ENCODE assay signal across 24 mouse cellular contexts in the genomic region with DNA sequence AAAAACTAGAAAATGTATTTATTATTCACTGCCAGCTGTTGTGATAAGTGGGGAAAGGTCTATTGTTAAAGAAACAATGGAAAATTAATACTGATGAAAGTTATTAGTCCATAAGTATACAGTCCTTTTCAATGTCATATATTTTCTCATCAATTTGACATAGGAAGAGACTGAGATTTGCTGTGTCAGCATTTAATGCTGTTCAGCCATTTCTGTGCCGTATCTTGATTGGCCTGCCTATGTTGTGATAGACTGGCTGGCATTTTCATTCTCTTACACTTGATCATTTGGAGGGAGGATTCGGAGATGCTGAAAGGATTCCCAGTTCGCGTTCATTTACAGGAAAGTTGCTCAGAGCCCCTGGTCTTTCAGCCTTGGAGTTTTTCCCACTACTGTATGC.
DNase-seq lines count a peak whose midpoint lies in the region; ATAC-seq and TF ChIP-seq lines count a peak whose summit lies in the region.
"Had no signal": no experiment of that assay in that cellular context is flagged by ENCODE, and none has a peak within 500 bp of the region (broad histone marks: within the 10 kb centered on the region; RNA-seq: fewer than 3 reads in every experiment).

No protein-coding gene starts in this region.

- TF ChIP-seq EP300 in CH12.LX (IDR thresholded peaks at IDR 0.05; ENCODE audit: low read length) (no peak), MEL (IDR thresholded peaks at IDR 0.05; ENCODE audit: low read depth in 1 of 2, low read length in 2 of 2) (no peak)

- no peak overlapping the region for H3K9ac ChIP-seq in forebrain, embryonic 14.5 days (ENCODE audit: low read length)
- no peak overlapping the region for H3K9ac ChIP-seq in forebrain, embryonic 16.5 days (replicated peaks; ENCODE audit: low read depth, low read length)
- H3K9ac ChIP-seq in CH12.LX (ENCODE audit: insufficient read depth, low read depth) (no peak overlapping the region), ES-E14 (ENCODE audit: insufficient read depth, low read depth, low read length, poor library complexity, severe bottlenecking) (no peak overlapping the region), MEL (ENCODE audit: control insufficient read depth, low read depth, low read length, poor library complexity, severe bottlenecking) (no peak overlapping the region)
- H3K9ac ChIP-seq in midbrain, embryonic 16.5 days (ENCODE audit: low read depth, low read length), result no peak overlapping the region

- in situ Hi-C loops in CH12.LX (cut with MboI; ENCODE audit: low pct_ligation_motif_present, low pct_unique_long_range_greater_than_20kb, low sequenced_read_pairs) (no loop called here), ES-E14 (cut with MboI; ENCODE audit: low sequenced_read_pairs in 2 of 2, unreplicated experiment in 2 of 2) (no loop called here)

- H3K4me1 ChIP-seq in forebrain, embryonic 14.5 days (ENCODE audit: control insufficient read depth, insufficient read depth, low read length), result no peaks in the 10 kb centered on the region
- no peaks in the 10 kb centered on the region for H3K4me1 ChIP-seq in forebrain, embryonic 16.5 days (replicated peaks; ENCODE audit: control insufficient read depth, insufficient read depth, low read length)
- no peaks in the 10 kb centered on the region for H3K4me1 ChIP-seq in CH12.LX (ENCODE audit: control insufficient read depth in 1 of 2, insufficient read depth in 2 of 2)
- no peaks in the 10 kb centered on the region for H3K4me1 ChIP-seq in ES-E14 (ENCODE audit: control insufficient read depth in 2 of 2, insufficient read depth in 2 of 2, low read length in 2 of 2, poor library complexity in 1 of 2)
- no peaks in the 10 kb centered on the region for H3K4me1 ChIP-seq in MEL (ENCODE audit: control insufficient read depth in 1 of 2, insufficient read depth in 2 of 2, low read length in 2 of 2)
- H3K4me1 ChIP-seq in limb, embryonic 10.5 days, result no peaks in the 10 kb centered on the region
- no peaks in the 10 kb centered on the region for H3K4me1 ChIP-seq in midbrain, embryonic 16.5 days (ENCODE audit: control insufficient read depth, insufficient read depth, low read length)

- no peak overlapping the region for H3K4me2 ChIP-seq in forebrain, embryonic 14.5 days (ENCODE audit: low read length)
- no peak overlapping the region for H3K4me2 ChIP-seq in forebrain, embryonic 16.5 days (ENCODE audit: low read length)
- H3K4me2 ChIP-seq in CH12.LX (ENCODE audit: insufficient read depth, low read depth, poor library complexity, severe bottlenecking), result no peak overlapping the region
- H3K4me2 ChIP-seq in midbrain, embryonic 16.5 days (ENCODE audit: low read length), result no peak overlapping the region

- no peak for ATAC-seq in forebrain, embryonic 14.5 days
- ATAC-seq in forebrain, embryonic 16.5 days, result no peak
- no peak for ATAC-seq in megakaryocyte-erythroid progenitor cell, adult 5-6 weeks (replicated peaks; ENCODE audit: low FRiP score, low TSS enrichment, poor library complexity, severe bottlenecking)
- no peak for ATAC-seq in midbrain, embryonic 16.5 days
- ATAC-seq: activated CD4-positive, CD25-positive, alpha-beta regulatory T cell, adult 4 months; CD4-positive, CD25-positive, alpha-beta regulatory T cell, adult 4 months; Patski had no signal

- TF ChIP-seq CTCF in CH12.LX (conservative IDR thresholded peaks at IDR 0.05 in 1 of 2, IDR thresholded peaks at IDR 0.05 in 1 of 2; ENCODE audit: low read depth in 2 of 2, low read length in 2 of 2) (no peak), MEL (IDR thresholded peaks at IDR 0.05 in 2 of 3, conservative IDR thresholded peaks at IDR 0.05 in 1 of 3; ENCODE audit: control insufficient read depth in 1 of 3, insufficient read depth in 1 of 3, low read depth in 2 of 3, low read length in 3 of 3, poor library complexity in 1 of 3, severe bottlenecking in 1 of 3) (no peak)

- H3K27ac ChIP-seq in forebrain, embryonic 14.5 days (ENCODE audit: low read depth, low read length), result no peak overlapping the region
- no peak overlapping the region for H3K27ac ChIP-seq in forebrain, embryonic 16.5 days (ENCODE audit: low read length)
- H3K27ac ChIP-seq in CH12.LX (ENCODE audit: insufficient read depth, low read depth), result no peak overlapping the region
- H3K27ac ChIP-seq in ES-E14 (ENCODE audit: insufficient read depth, low read depth, low read length, poor library complexity, severe bottlenecking), result no peak overlapping the region
- H3K27ac ChIP-seq in MEL (ENCODE audit: control insufficient read depth, low read depth, low read length), result no peak overlapping the region
- no peak overlapping the region for H3K27ac ChIP-seq in limb, embryonic 10.5 days
- no peak overlapping the region for H3K27ac ChIP-seq in midbrain, embryonic 16.5 days (ENCODE audit: low read length)

- no peak overlapping the region for H3K4me3 ChIP-seq in forebrain, embryonic 14.5 days (ENCODE audit: low read depth, low read length)
- H3K4me3 ChIP-seq in forebrain, embryonic 16.5 days (replicated peaks; ENCODE audit: low read length), result no peak overlapping the region
- H3K4me3 ChIP-seq in CH12.LX (replicated peaks in 1 of 3; ENCODE audit: low read depth in 2 of 3, low read length in 2 of 3, poor library complexity in 1 of 3), result no peak overlapping the region
- H3K4me3 ChIP-seq in ES-E14 (ENCODE audit: insufficient read depth in 1 of 2, low read depth in 1 of 2, low read length in 2 of 2, poor library complexity in 1 of 2, severe bottlenecking in 1 of 2), result no peak overlapping the region
- H3K4me3 ChIP-seq in MEL (ENCODE audit: control insufficient read depth in 1 of 2, insufficient read depth in 1 of 2, low read depth in 2 of 2, low read length in 2 of 2), result no peak overlapping the region
- H3K4me3 ChIP-seq in limb, embryonic 10.5 days, result no peak overlapping the region
- no peak overlapping the region for H3K4me3 ChIP-seq in midbrain, embryonic 16.5 days (ENCODE audit: low read depth, low read length)

- dilution Hi-C loops in CH12.LX (cut with MboI; ENCODE audit: extremely low pct_ligation_motif_present, extremely low pct_unique_long_range_greater_than_20kb, low sequenced_read_pairs), result no loop called here

- no peaks in the 10 kb centered on the region for H3K27me3 ChIP-seq in forebrain, embryonic 14.5 days (replicated peaks; ENCODE audit: control insufficient read depth, insufficient read depth, low read length)
- no peaks in the 10 kb centered on the region for H3K27me3 ChIP-seq in forebrain, embryonic 16.5 days (replicated peaks; ENCODE audit: control insufficient read depth, insufficient read depth, low read length)
- H3K27me3 ChIP-seq in CH12.LX (replicated peaks), result no peaks in the 10 kb centered on the region
- H3K27me3 ChIP-seq in MEL (ENCODE audit: control insufficient read depth in 1 of 2, insufficient read depth in 2 of 2, low read length in 2 of 2), result no peaks in the 10 kb centered on the region
- H3K27me3 ChIP-seq in limb, embryonic 10.5 days (ENCODE audit: low read depth, poor library complexity, severe bottlenecking), result no peaks in the 10 kb centered on the region
- no peaks in the 10 kb centered on the region for H3K27me3 ChIP-seq in midbrain, embryonic 16.5 days (ENCODE audit: control insufficient read depth, insufficient read depth, low read depth, low read length)
- H3K27me3 ChIP-seq: Patski had no signal

- TF ChIP-seq RAD21 in CH12.LX (IDR thresholded peaks at IDR 0.05; ENCODE audit: low read depth, low read length) (no peak), MEL (IDR thresholded peaks at IDR 0.05; ENCODE audit: low read depth, low read length) (no peak)

- WGBS in forebrain, embryonic 14.5 days, result 87% methylated on average over 4 of the region's 4 CpGs
- 71% methylated on average over 4 of the region's 4 CpGs for WGBS in forebrain, embryonic 16.5 days
- 93% methylated on average over 4 of the region's 4 CpGs for WGBS in limb, embryonic 10.5 days
- WGBS in midbrain, embryonic 16.5 days, result 88% methylated on average over 4 of the region's 4 CpGs

- H3K79me2 ChIP-seq in CH12.LX (replicated peaks; ENCODE audit: control insufficient read depth, extremely low read depth, insufficient read depth, poor library complexity, severe bottlenecking) (no peaks in the 10 kb centered on the region), MEL (ENCODE audit: control insufficient read depth, insufficient read depth, low read length, poor library complexity) (no peaks in the 10 kb centered on the region)

- TF ChIP-seq POLR2A in CH12.LX (IDR thresholded peaks at IDR 0.05; ENCODE audit: low read depth, low read length) (no peak), MEL (IDR thresholded peaks at IDR 0.05; ENCODE audit: control insufficient read depth in 1 of 2, insufficient read depth in 1 of 2, low read depth in 1 of 2, low read length in 2 of 2, poor library complexity in 1 of 2) (no peak)

- no peaks in the 10 kb centered on the region for H3K36me3 ChIP-seq in forebrain, embryonic 14.5 days (ENCODE audit: control insufficient read depth, insufficient read depth, low read length)
- H3K36me3 ChIP-seq in forebrain, embryonic 16.5 days (ENCODE audit: control insufficient read depth, insufficient read depth), result no peaks in the 10 kb centered on the region
- H3K36me3 ChIP-seq in CH12.LX (replicated peaks in 1 of 2; ENCODE audit: control insufficient read depth in 1 of 2, insufficient read depth in 1 of 2, low read length in 1 of 2) (no peaks in the 10 kb centered on the region), ES-E14 (ENCODE audit: control insufficient read depth, insufficient read depth, low read length, poor library complexity, severe bottlenecking) (no peaks in the 10 kb centered on the region), MEL (ENCODE audit: control insufficient read depth in 1 of 2, insufficient read depth in 2 of 2, low read length in 2 of 2) (no peaks in the 10 kb centered on the region)
- H3K36me3 ChIP-seq in limb, embryonic 10.5 days, result no peaks in the 10 kb centered on the region
- H3K36me3 ChIP-seq in midbrain, embryonic 16.5 days (ENCODE audit: control insufficient read depth, insufficient read depth, low read length), result no peaks in the 10 kb centered on the region
- H3K36me3 ChIP-seq: G1E had no signal

- peak; percentile 4 for DNase-seq in forebrain, embryonic 14.5 days (ENCODE audit: low spot score)
- DNase-seq in CH12.LX (ENCODE audit: extremely low read depth), result no peak
- DNase-seq in ES-E14 (ENCODE audit: low read depth, low spot score), result no peak
- DNase-seq in MEL (ENCODE audit: low read depth, low spot score), result no peak
- DNase-seq in limb, embryonic 10.5 days (ENCODE audit: low spot score), result no peak
- DNase-seq: adrenal gland, adult 2 months; adrenal gland, adult 8-10 months; adrenal gland, postnatal 10 days; adrenal gland, postnatal 14 days; adrenal gland, postnatal 25 days; adrenal gland, postnatal 36 days; B cell, adult 2 months; cerebellum, adult 11 months; cerebellum, adult 11-12 months; cerebellum, adult 18-20 months; cerebellum, adult 2 months; cerebellum, adult 8-10 months had no signal

- no peaks in the 10 kb centered on the region for H3K9me3 ChIP-seq in forebrain, embryonic 14.5 days (replicated peaks; ENCODE audit: control insufficient read depth, low read length)
- H3K9me3 ChIP-seq in forebrain, embryonic 16.5 days (ENCODE audit: control insufficient read depth, low read length), result no peaks in the 10 kb centered on the region
- H3K9me3 ChIP-seq in CH12.LX (replicated peaks; ENCODE audit: low read length) (peaks cover 46% of the 10 kb centered on the region), ES-E14 (ENCODE audit: control insufficient read depth, insufficient read depth, low read depth, low read length) (no peaks in the 10 kb centered on the region), MEL (replicated peaks; ENCODE audit: insufficient read depth, low read length) (no peaks in the 10 kb centered on the region)
- no peaks in the 10 kb centered on the region for H3K9me3 ChIP-seq in limb, embryonic 10.5 days (replicated peaks)
- H3K9me3 ChIP-seq in midbrain, embryonic 16.5 days (replicated peaks; ENCODE audit: control insufficient read depth, low read length, poor library complexity, severe bottlenecking), result no peaks in the 10 kb centered on the region
